Mouse (Mus musculus): ENCODE measurements around the gene Nol8. TPM values are rescaled to one million over a fixed set of nuclear protein-coding genes. Genes with fewer than 3 reads are reported as not detected.

Nol8 gene
- polyA plus RNA-seq, 1 experiment from 2014 or later = 14.3 TPM

DNA sequence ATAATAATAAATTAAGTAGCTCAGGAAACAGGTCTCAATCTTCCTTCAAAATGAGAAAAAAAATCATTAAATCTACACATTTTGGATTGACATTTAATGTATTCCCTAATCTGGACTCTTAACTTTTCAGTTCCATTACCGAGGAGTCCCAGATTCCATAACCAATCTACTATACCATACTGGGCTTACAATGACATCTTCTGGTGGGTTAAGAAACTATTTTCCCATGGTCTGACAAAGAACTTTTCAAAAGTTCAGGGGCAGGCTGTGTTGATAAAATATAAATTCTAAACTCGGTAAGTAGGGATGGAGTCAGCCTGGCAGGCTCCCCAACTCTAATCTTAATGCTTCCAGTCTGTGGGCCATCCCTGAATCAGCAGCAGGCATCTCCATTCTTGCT lies 1.7 kb upstream of the Nol8 start:
- H3K36me3 ChIP-seq (ENCODE audit: control insufficient read depth, insufficient read depth, low read length) = peaks cover 11% of the 10 kb centered on the region; the same call in 1 of the 2 replicates
- H3K4me3 ChIP-seq (ENCODE audit: control insufficient read depth in 1 of 2, insufficient read depth in 1 of 2, low read depth in 1 of 2, low read length in 2 of 2) = no peak overlapping the region
- no peak overlapping the region for H3K27ac ChIP-seq (replicated peaks in 1 of 2; ENCODE audit: control insufficient read depth in 1 of 2, insufficient read depth in 1 of 2, low read depth in 2 of 2, low read length in 2 of 2)
- H3K4me2 ChIP-seq (ENCODE audit: low read length) = peak overlapping the region; percentile 84
- H3K4me1 ChIP-seq (ENCODE audit: control insufficient read depth in 2 of 2, insufficient read depth in 2 of 2, low read length in 2 of 2) = peaks cover 0 to 14% of the 10 kb centered on the region in 2 experiments; a peak in 2 of 4 replicates
- H3K9ac ChIP-seq (ENCODE audit: low read length) = no peak overlapping the region
- no peaks in the 10 kb centered on the region for H3K9me3 ChIP-seq (ENCODE audit: control insufficient read depth, low read length)
- no peaks in the 10 kb centered on the region for H3K27me3 ChIP-seq (ENCODE audit: control insufficient read depth, insufficient read depth, low read length)
- no peak for ATAC-seq (ENCODE audit: insufficient number of reproducible peaks, insufficient read depth, low FRiP score, low read depth)
- 20% methylated on average over 2 of the region's 2 CpGs for WGBS

DNA sequence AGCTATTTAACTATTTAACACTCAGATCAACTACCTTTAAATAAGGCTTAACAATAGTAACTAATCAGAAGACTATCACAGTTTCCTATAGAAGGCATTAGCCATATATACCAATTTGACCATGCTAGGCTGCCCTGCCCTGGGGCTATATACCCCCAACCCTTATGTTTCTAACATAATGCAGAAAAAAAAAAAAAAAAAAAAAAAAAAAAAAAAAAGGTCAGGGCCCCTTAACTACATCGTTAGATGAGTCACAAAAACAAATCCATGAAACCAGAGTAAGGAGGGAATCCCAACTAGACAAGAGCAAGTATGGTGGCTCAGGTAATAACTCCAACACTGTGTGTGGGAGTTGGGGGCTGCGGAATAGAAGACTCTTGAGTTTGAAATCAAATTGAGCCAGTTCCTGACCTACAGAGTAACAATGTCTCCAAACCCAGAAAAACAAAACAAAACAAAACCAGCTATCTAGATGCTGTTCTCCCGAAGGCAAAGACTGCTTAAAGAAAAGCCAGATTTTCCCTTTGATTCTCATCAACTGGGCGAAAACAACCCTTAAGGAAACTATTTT lies 1.0 kb upstream of the Nol8 start:
- no peak for ATAC-seq (ENCODE audit: insufficient number of reproducible peaks, insufficient read depth, low FRiP score, low read depth)
- peaks cover 0 to 14% of the 10 kb centered on the region in 2 experiments; a peak in 2 of 4 replicates for H3K4me1 ChIP-seq (ENCODE audit: control insufficient read depth in 2 of 2, insufficient read depth in 2 of 2, low read length in 2 of 2)
- peak overlapping the region; percentile 76 for H3K9ac ChIP-seq (ENCODE audit: low read length)
- H3K27me3 ChIP-seq (ENCODE audit: control insufficient read depth, insufficient read depth, low read length) = no peaks in the 10 kb centered on the region
- no peaks in the 10 kb centered on the region for H3K9me3 ChIP-seq (ENCODE audit: control insufficient read depth, low read length)
- 1% methylated on average over 4 of the region's 4 CpGs for WGBS
- peak overlapping the region; percentile 84 for H3K4me2 ChIP-seq (ENCODE audit: low read length)
- H3K36me3 ChIP-seq (ENCODE audit: control insufficient read depth, insufficient read depth, low read length) = peaks cover 15% of the 10 kb centered on the region
- H3K27ac ChIP-seq (replicated peaks in 1 of 2; ENCODE audit: control insufficient read depth in 1 of 2, insufficient read depth in 1 of 2, low read depth in 2 of 2, low read length in 2 of 2) = no peak overlapping the region; a peak in 1 of 4 replicates
- H3K4me3 ChIP-seq (ENCODE audit: control insufficient read depth in 1 of 2, insufficient read depth in 1 of 2, low read depth in 1 of 2, low read length in 2 of 2) = peak overlapping the region; percentile 88 to 95

- Histone ChIP-seq H3K27me3 (ENCODE audit: control insufficient read depth, insufficient read depth, low read length) (no peaks in the 10 kb centered on the region), H3K4me2 (ENCODE audit: low read length) (peak overlapping the region; percentile 83), H3K27ac (replicated peaks in 1 of 2; ENCODE audit: control insufficient read depth in 1 of 2, insufficient read depth in 1 of 2, low read depth in 2 of 2, low read length in 2 of 2) (peak overlapping the region; percentile 88 to 90), H3K36me3 (ENCODE audit: control insufficient read depth, insufficient read depth, low read length) (peaks cover 27% of the 10 kb centered on the region), H3K9ac (ENCODE audit: low read length) (peak overlapping the region; percentile 81), H3K4me3 (ENCODE audit: control insufficient read depth in 1 of 2, insufficient read depth in 1 of 2, low read depth in 1 of 2, low read length in 2 of 2) (peak overlapping the region; percentile 88 to 96), H3K4me1 (ENCODE audit: control insufficient read depth in 2 of 2, insufficient read depth in 2 of 2, low read length in 2 of 2) (peaks cover 0 to 14% of the 10 kb centered on the region in 2 experiments; a peak in 2 of 4 replicates), H3K9me3 (ENCODE audit: control insufficient read depth, low read length) (no peaks in the 10 kb centered on the region)
- peak; percentile 72 for ATAC-seq (ENCODE audit: insufficient number of reproducible peaks, insufficient read depth, low FRiP score, low read depth)
- WGBS = under 1% methylated on average over 16 of the region's 16 CpGs
Observed at GRCm38 (mm10) chr13:49653180-49653541, 283 bp downstream of the Nol8 start.

DNA sequence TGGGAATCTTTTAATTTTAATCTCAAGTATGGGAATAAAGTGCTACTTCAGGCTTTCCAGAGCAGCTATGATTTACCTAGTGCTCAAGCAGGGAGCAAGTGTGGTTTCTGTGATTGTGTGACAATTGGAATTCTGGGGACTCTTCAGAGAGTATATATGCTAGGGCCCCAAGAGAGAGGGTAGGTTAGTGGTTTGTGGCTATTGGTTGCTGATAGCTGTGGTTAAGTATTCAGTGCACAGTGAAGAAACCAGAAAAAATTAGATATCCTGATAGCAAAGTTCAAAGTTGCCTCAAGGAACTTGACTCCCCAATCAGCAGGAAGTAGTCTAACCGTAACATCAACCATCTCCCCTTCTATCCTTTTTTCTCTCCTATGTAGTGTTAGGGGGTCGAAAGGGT lies 24.9 kb downstream of the Nol8 start:
- H3K27ac ChIP-seq (replicated peaks in 1 of 2; ENCODE audit: control insufficient read depth in 1 of 2, insufficient read depth in 1 of 2, low read depth in 2 of 2, low read length in 2 of 2) = no peak overlapping the region
- H3K4me2 ChIP-seq (ENCODE audit: low read length) = no peak overlapping the region
- ATAC-seq (ENCODE audit: insufficient number of reproducible peaks, insufficient read depth, low FRiP score, low read depth) = no peak
- H3K36me3 ChIP-seq (ENCODE audit: control insufficient read depth, insufficient read depth, low read length) = peaks cover 68% of the 10 kb centered on the region
- H3K27me3 ChIP-seq (ENCODE audit: control insufficient read depth, insufficient read depth, low read length) = no peaks in the 10 kb centered on the region
- H3K4me1 ChIP-seq (ENCODE audit: control insufficient read depth in 2 of 2, insufficient read depth in 2 of 2, low read length in 2 of 2) = peaks cover 2 to 8% of the 10 kb centered on the region in 2 experiments; a peak in 2 of 4 replicates
- no peaks in the 10 kb centered on the region for H3K9me3 ChIP-seq (ENCODE audit: control insufficient read depth, low read length)
- WGBS = 80% methylated on average over 2 of the region's 2 CpGs
- H3K9ac ChIP-seq (ENCODE audit: low read length) = no peak overlapping the region
- no peak overlapping the region for H3K4me3 ChIP-seq (ENCODE audit: control insufficient read depth in 1 of 2, insufficient read depth in 1 of 2, low read depth in 1 of 2, low read length in 2 of 2)

DNA sequence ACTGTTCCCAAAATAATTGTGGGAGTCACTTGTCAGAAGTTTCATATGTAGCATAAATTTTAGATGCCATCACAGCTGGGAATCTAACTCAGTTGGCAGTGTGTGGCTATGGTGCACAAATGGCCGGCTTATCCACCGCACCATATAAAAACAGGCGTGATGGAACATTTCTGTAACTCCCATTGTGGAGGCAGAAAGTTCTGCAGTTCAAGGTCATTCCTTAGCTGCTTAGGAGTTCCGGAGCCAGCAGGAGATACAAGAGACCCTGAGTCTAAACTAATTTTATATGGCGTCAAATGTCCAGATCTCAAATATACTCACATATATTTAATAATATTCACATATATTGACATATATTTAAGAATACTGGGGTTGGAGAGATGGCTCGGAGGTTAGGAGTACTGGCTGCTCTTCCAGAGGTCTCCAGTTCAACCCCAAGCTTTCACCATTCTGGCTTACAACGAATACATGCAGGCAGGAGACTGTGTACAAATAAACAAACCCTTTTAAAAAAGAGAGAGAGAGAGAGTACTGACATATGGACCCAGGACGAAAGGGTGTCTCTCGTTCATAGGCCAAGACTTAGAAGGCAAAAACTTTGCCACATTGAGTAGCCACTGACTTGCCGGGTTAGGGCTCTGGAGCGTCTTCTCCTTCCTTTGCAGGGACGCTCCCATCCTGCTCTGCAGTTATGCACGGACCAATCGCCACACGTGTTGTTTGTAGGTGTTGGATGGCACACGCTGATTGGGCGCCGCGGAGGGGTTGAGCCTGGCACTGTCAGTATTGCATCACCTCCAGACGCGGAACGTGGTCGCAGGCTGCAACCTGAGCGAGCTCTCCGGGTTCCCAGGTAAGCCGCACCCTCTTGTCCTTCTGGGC lies 28.7 kb downstream of the Nol8 start, which contains the start of gene Iars:
Iars (plus strand) TSS at position 750 of the 882 bp plus-strand sequence.
- peak; percentile 100 for ATAC-seq (ENCODE audit: insufficient number of reproducible peaks, insufficient read depth, low FRiP score, low read depth)
- WGBS = 5% methylated on average over 26 of the region's 26 CpGs
- Histone ChIP-seq H3K4me2 (ENCODE audit: low read length) (peak within 1 kb of the TSS; percentile 96), H3K36me3 (ENCODE audit: control insufficient read depth, insufficient read depth, low read length) (peaks cover 32% of the 10 kb centered on the region), H3K9ac (ENCODE audit: low read length) (peak within 1 kb of the TSS; percentile 82), H3K9me3 (ENCODE audit: control insufficient read depth, low read length) (no peaks in the 10 kb centered on the region), H3K4me1 (ENCODE audit: control insufficient read depth in 2 of 2, insufficient read depth in 2 of 2, low read length in 2 of 2) (peaks cover 2 to 14% of the 10 kb centered on the region in 2 experiments; a peak in 2 of 4 replicates), H3K27ac (replicated peaks in 1 of 2; ENCODE audit: control insufficient read depth in 1 of 2, insufficient read depth in 1 of 2, low read depth in 2 of 2, low read length in 2 of 2) (peak within 1 kb of the TSS; percentile 57 to 64), H3K4me3 (ENCODE audit: control insufficient read depth in 1 of 2, insufficient read depth in 1 of 2, low read depth in 1 of 2, low read length in 2 of 2) (peak within 1 kb of the TSS; percentile 77 to 86), H3K27me3 (ENCODE audit: control insufficient read depth, insufficient read depth, low read length) (no peaks in the 10 kb centered on the region)

DNA sequence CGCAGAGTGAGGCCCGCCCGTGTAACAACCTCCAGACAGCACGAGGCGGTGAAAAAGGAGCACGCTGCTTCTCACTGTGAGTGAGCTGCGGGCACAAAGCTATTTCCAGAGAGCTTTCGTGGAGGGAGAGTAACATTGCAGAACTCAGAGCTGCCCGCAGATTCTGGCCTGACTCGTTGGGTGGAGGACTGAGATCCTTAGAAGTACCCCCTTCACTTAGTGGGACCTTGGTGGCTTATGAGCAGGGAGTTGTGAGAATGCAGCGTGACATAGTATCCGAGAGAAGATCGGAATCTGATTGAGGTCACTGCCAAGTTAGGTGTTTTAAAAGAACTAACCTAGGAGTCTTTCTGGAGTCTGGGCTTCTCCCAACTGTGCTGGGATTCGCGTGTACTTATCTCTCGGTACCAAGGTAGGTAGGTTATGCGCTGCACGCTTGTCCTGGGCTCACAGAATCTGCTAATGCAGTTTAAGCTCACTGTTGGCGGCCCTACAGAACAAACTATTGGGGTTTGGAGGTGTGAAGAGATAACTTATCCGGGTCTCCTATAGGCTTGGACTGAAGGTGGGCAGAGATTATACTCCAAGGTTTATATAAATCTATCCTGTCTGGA lies 29.5 kb downstream of the Nol8 start:
- Histone ChIP-seq H3K4me3 (ENCODE audit: control insufficient read depth in 1 of 2, insufficient read depth in 1 of 2, low read depth in 1 of 2, low read length in 2 of 2) (peak overlapping the region; percentile 77 to 86), H3K27me3 (ENCODE audit: control insufficient read depth, insufficient read depth, low read length) (no peaks in the 10 kb centered on the region), H3K27ac (replicated peaks in 1 of 2; ENCODE audit: control insufficient read depth in 1 of 2, insufficient read depth in 1 of 2, low read depth in 2 of 2, low read length in 2 of 2) (peak overlapping the region; percentile 56 to 64), H3K9me3 (ENCODE audit: control insufficient read depth, low read length) (no peaks in the 10 kb centered on the region), H3K36me3 (ENCODE audit: control insufficient read depth, insufficient read depth, low read length) (peaks cover 25% of the 10 kb centered on the region), H3K4me2 (ENCODE audit: low read length) (peak overlapping the region; percentile 96), H3K9ac (ENCODE audit: low read length) (peak overlapping the region; percentile 82), H3K4me1 (ENCODE audit: control insufficient read depth in 2 of 2, insufficient read depth in 2 of 2, low read length in 2 of 2) (peaks cover 2 to 14% of the 10 kb centered on the region in 2 experiments; a peak in 2 of 4 replicates)
- under 1% methylated on average over 20 of the region's 20 CpGs for WGBS
- ATAC-seq (ENCODE audit: insufficient number of reproducible peaks, insufficient read depth, low FRiP score, low read depth) = no peak

GRCm38 (mm10) chr13:49684266-49684665 lies 31.4 kb downstream of the Nol8 start:
- no peak for ATAC-seq (ENCODE audit: insufficient number of reproducible peaks, insufficient read depth, low FRiP score, low read depth)
- 74% methylated on average over 4 of the region's 4 CpGs for WGBS
- H3K36me3 ChIP-seq (ENCODE audit: control insufficient read depth, insufficient read depth, low read length) = peaks cover 27% of the 10 kb centered on the region

More at GRCm38 (mm10) chr13:49684266-49684665, 31.4 kb downstream of the Nol8 start:
- Histone ChIP-seq H3K4me1 (ENCODE audit: control insufficient read depth in 2 of 2, insufficient read depth in 2 of 2, low read length in 2 of 2) (peaks cover 2 to 14% of the 10 kb centered on the region in 2 experiments; a peak in 2 of 4 replicates), H3K9ac (ENCODE audit: low read length) (no peak overlapping the region), H3K4me3 (ENCODE audit: control insufficient read depth in 1 of 2, insufficient read depth in 1 of 2, low read depth in 1 of 2, low read length in 2 of 2) (no peak overlapping the region), H3K27ac (replicated peaks in 1 of 2; ENCODE audit: control insufficient read depth in 1 of 2, insufficient read depth in 1 of 2, low read depth in 2 of 2, low read length in 2 of 2) (no peak overlapping the region), H3K27me3 (ENCODE audit: control insufficient read depth, insufficient read depth, low read length) (no peaks in the 10 kb centered on the region), H3K9me3 (ENCODE audit: control insufficient read depth, low read length) (no peaks in the 10 kb centered on the region), H3K4me2 (ENCODE audit: low read length) (no peak overlapping the region)
